Mouse (Mus musculus) hindbrain, embryonic 10.5 days (tissue): Measurements from ENCODE around the gene Fsd2. TPM values are rescaled to one million over a fixed set of nuclear protein-coding genes. Genes with fewer than 3 reads are reported as not detected.
A peak's percentile ranks its signal among the peaks of the same experiment; 100 is the strongest.

Experiments
- DNase-seq: peaks from one replicate; pipeline ENCODE4 v3.0.0-alpha.2; 2017; ENCODE audit warnings: low spot score
- H3K27ac ChIP-seq: fragments of 300-500 bp; sonication (generic); 2 replicates; pipeline ENCODE4 v1.5.1; 2016; ENCODE audit warnings: mild to moderate bottlenecking, moderate library complexity
- H3K27me3 ChIP-seq: fragments of 300-500 bp; sonication (generic); 2 replicates; pipeline ENCODE4 v1.6.1; 2016; ENCODE audit warnings: mild to moderate bottlenecking; ENCODE audit not compliant: poor library complexity, insufficient read depth, severe bottlenecking
- H3K36me3 ChIP-seq: fragments of 300-500 bp; sonication (generic); 2 replicates; pipeline ENCODE4 v1.6.1; 2016; ENCODE audit warnings: mild to moderate bottlenecking, moderate library complexity
- H3K4me1 ChIP-seq: fragments of 300-500 bp; sonication (generic); replicated peaks from 2 replicates; pipeline ENCODE4 v1.6.1; 2016; ENCODE audit warnings: mild to moderate bottlenecking
- H3K4me3 ChIP-seq: fragments of 300-500 bp; sonication (generic); 2 replicates; pipeline ENCODE4 v1.5.1; 2016; ENCODE audit warnings: mild to moderate bottlenecking, moderate library complexity
- H3K9me3 ChIP-seq: fragments of 300-500 bp; sonication (generic); 2 replicates; pipeline ENCODE4 v1.6.1; 2016; ENCODE audit warnings: mild to moderate bottlenecking, moderate library complexity
- WGBS: fragments of 180-500 bp; shearing (Covaris S2); methylation state at CpG from one replicate; pipeline ENCODE4 v1.1.7; 2016; 5-methylcytosine and 5-hydroxymethylcytosine counted together
- polyA plus RNA-seq: library from polyadenylated mRNA; unstranded; fragments of >200 nt; fragmentation: Nextera tagmentation; extraction: Ambion mirVana; gene quantifications from 2 replicates; pipeline ENCODE4 v1.2.1, GENCODE M21; 2016

Fsd2 gene
- polyA plus RNA-seq, 1 experiment from 2014 or later: 0.54 TPM

GRCm38 (mm10) chr7:81592686-81593085, 25.9 kb upstream of the Fsd2 start:
- H3K9me3 ChIP-seq: no peaks in the 10 kb centered on the region
- H3K27ac ChIP-seq: no peak overlapping the region
- 87% methylated on average over 9 of the region's 9 CpGs for WGBS
- no peak for DNase-seq
- no peak overlapping the region for H3K4me3 ChIP-seq
- peaks cover 83% of the 10 kb centered on the region for H3K36me3 ChIP-seq
- no peaks in the 10 kb centered on the region for H3K27me3 ChIP-seq
- no peaks in the 10 kb centered on the region for H3K4me1 ChIP-seq

DNA sequence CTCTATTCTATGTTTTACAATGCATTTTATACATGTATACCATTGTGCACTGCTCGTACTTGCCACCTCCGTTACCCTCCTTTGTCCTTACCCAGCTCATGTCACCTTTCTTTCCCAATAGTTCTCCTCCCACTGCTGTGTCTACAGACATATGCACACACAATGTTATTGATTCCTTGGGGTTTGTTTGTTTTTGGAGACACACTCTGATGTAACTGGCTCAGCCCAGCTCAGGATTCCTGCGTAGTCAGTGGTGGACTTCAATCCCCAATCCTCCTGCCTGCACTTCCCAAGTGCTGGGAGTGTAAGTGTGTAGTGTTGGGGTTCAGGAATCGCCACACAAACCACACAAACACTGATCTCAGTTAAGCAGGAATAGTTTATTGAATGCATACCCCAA, 20.5 kb upstream of the Fsd2 start:
- Histone ChIP-seq H3K36me3 (peaks cover 62% of the 10 kb centered on the region), H3K4me3 (no peak overlapping the region), H3K9me3 (no peaks in the 10 kb centered on the region), H3K4me1 (no peaks in the 10 kb centered on the region), H3K27me3 (no peaks in the 10 kb centered on the region), H3K27ac (no peak overlapping the region)
- 82% methylated on average over 4 of the region's 4 CpGs for WGBS
- DNase-seq: no peak

- H3K4me3 ChIP-seq: no peak overlapping the region
- WGBS: 91% methylated on average over 7 of the region's 7 CpGs
- no peaks in the 10 kb centered on the region for H3K27me3 ChIP-seq
- no peak overlapping the region for H3K27ac ChIP-seq
- DNase-seq: no peak
- H3K4me1 ChIP-seq: no peaks in the 10 kb centered on the region
- H3K9me3 ChIP-seq: no peaks in the 10 kb centered on the region
- peaks cover 43% of the 10 kb centered on the region for H3K36me3 ChIP-seq
These were observed 18.6 kb upstream of the Fsd2 start for GRCm38 (mm10) chr7:81585326-81585725.

DNA sequence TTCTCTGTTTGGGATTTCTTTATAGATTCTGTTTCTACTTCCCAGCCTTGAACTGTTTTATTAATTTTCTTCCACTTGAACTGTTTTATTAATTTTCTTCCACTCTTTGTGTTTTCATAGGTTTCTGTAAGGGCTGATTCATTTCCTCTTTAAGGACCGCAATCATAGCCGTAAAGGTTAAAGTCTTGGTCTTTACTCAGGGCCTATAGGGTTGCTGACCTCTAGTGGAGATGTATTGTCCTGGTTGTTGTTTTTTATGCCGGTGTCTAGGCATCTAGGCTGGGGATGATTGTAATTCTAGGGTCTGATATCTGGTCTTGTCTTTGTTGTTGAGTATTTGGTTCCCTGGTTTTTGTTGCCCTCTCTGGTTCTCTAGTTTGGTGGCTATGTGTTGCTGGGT, 16.8 kb upstream of the Fsd2 start:
- Histone ChIP-seq H3K4me3 (no peak overlapping the region), H3K4me1 (no peaks in the 10 kb centered on the region), H3K9me3 (no peaks in the 10 kb centered on the region), H3K36me3 (peaks cover 45% of the 10 kb centered on the region), H3K27ac (no peak overlapping the region), H3K27me3 (no peaks in the 10 kb centered on the region)
- 71% methylated on average over 3 of the region's 3 CpGs for WGBS
- DNase-seq: no peak

- Histone ChIP-seq H3K9me3 (no peaks in the 10 kb centered on the region), H3K36me3 (peaks cover 43% of the 10 kb centered on the region), H3K4me3 (no peak overlapping the region), H3K27ac (no peak overlapping the region), H3K4me1 (no peaks in the 10 kb centered on the region), H3K27me3 (no peaks in the 10 kb centered on the region)
- WGBS: 95% methylated on average over 5 of the region's 5 CpGs
- no peak for DNase-seq
These were observed 12.6 kb upstream of the Fsd2 start for GRCm38 (mm10) chr7:81579312-81579711.

DNA sequence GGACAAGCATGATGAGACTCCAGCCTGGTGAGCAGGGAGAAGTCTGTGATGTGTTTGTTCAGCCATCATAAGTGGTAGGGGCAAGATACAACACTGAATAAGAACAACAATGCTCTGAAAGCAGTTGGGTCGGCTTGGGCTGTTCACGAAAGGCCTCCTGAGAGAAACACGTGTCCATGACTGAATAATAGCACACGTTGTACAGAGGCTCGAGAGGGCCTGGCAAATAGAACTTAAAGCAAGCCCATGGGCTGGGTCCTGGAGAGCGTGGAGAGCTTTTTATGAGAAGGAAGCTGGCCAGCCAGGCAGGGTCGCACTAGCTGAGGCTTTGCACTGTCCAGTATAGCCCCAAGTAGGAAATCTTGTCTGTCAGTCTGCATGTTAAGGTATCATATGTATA, 11.7 kb upstream of the Fsd2 start:
- 89% methylated on average over 7 of the region's 7 CpGs for WGBS
- Histone ChIP-seq H3K27ac (no peak overlapping the region), H3K27me3 (no peaks in the 10 kb centered on the region), H3K4me1 (no peaks in the 10 kb centered on the region), H3K4me3 (no peak overlapping the region), H3K9me3 (no peaks in the 10 kb centered on the region), H3K36me3 (peaks cover 39% of the 10 kb centered on the region)
- no peak for DNase-seq

DNA sequence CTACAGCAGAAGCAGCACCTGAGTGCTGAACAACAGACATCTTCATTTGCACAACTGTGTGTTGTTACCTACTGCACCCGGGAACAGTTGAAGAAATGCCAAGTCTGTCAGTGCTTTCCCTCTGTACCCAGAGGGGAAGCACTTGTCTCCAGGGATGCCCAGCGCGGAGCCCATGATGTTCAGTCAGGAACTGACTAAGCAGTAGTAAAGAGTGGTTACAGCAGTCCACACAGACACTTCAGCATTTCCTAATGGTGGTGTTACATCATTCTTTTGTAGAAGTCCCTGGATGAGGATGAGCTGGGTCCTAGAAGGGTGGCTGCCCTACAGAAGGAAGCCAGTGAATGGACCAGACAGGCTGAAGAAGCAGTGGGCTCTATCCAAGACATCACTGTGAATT, 11.1 kb upstream of the Fsd2 start:
- no peak for DNase-seq
- Histone ChIP-seq H3K9me3 (no peaks in the 10 kb centered on the region), H3K36me3 (peaks cover 39% of the 10 kb centered on the region), H3K27ac (no peak overlapping the region), H3K4me3 (no peak overlapping the region), H3K4me1 (peaks cover under 1% of the 10 kb centered on the region; the same call in 1 of the 2 replicates), H3K27me3 (no peaks in the 10 kb centered on the region; the same call in 1 of the 2 replicates)
- 92% methylated on average over 3 of the region's 3 CpGs for WGBS

DNA sequence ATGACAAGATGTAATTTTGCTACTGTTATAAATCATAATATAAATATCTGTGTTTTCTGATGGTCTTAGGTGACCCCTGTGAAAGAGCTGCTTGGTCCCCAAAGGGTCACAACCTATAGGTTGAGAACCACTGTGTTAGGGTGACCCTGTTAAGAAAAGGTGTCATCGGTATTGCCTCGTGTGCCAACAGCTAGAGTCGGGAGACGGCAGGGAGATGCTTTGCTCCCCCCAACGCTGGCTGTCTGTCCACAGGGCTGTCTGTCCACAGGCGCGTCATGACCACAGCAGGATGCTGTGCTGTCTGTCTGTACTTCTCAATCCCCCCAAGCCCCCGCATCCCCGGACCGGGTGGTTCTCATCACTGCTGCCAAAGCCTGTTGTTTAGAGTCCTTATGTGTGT, 8.9 kb upstream of the Fsd2 start:
- H3K4me1 ChIP-seq: peaks cover 15% of the 10 kb centered on the region; the same call in 1 of the 2 replicates
- H3K27ac ChIP-seq: no peak overlapping the region
- DNase-seq: no peak
- H3K27me3 ChIP-seq: no peaks in the 10 kb centered on the region; the same call in 1 of the 2 replicates
- no peaks in the 10 kb centered on the region for H3K9me3 ChIP-seq
- WGBS: 90% methylated on average over 10 of the region's 10 CpGs
- H3K36me3 ChIP-seq: peaks cover 39% of the 10 kb centered on the region
- H3K4me3 ChIP-seq: no peak overlapping the region

- H3K27ac ChIP-seq: no peak overlapping the region
- no peak overlapping the region for H3K4me3 ChIP-seq
- WGBS: 94% methylated on average over 9 of the region's 9 CpGs
- H3K36me3 ChIP-seq: peaks cover 29% of the 10 kb centered on the region
- H3K9me3 ChIP-seq: no peaks in the 10 kb centered on the region
- peaks cover 15% of the 10 kb centered on the region; the same call in 1 of the 2 replicates for H3K4me1 ChIP-seq
- DNase-seq: no peak
- no peaks in the 10 kb centered on the region; the same call in 1 of the 2 replicates for H3K27me3 ChIP-seq
These were observed 7.1 kb upstream of the Fsd2 start for GRCm38 (mm10) chr7:81573821-81574220.

GRCm38 (mm10) chr7:81573397-81573796, 6.7 kb upstream of the Fsd2 start:
- DNase-seq: no peak
- 94% methylated on average over 6 of the region's 6 CpGs for WGBS
- Histone ChIP-seq H3K4me1 (peaks cover 15% of the 10 kb centered on the region; the same call in 1 of the 2 replicates), H3K27me3 (no peaks in the 10 kb centered on the region; the same call in 1 of the 2 replicates), H3K27ac (no peak overlapping the region), H3K9me3 (no peaks in the 10 kb centered on the region), H3K36me3 (peaks cover 25% of the 10 kb centered on the region), H3K4me3 (no peak overlapping the region)

DNA sequence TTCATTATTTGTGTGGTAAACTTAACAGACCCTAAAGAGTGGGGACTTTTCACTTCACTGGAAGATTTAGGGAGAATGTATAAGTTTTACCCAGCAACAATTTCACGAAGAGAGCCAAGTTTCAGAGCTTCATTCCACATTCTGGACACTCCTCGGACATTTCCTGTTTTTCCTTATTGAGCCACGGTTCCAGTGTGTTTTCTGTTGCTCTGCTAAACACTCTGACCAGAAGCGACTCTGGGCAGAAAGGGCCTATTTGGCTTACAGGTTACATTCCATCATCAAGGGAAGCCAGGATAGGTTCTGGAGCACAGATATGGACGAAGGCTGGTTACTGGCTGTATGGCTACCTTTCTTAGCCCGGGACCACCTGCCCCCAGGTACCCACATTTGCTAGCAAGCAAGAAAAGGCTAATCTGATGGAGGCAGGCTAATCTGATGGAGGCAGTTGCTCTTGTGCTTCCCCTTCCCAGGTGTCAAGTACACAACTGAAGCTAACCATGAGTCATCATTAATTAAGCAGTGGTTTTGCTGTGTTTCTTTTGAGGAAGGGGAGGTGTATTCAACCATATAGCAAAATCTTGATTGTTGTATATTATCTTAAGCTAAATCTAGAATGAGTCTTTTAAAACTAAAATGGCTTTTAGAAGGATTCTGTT, 6.0 kb upstream of the Fsd2 start:
- H3K27ac ChIP-seq: no peak overlapping the region
- H3K27me3 ChIP-seq: no peaks in the 10 kb centered on the region; the same call in 1 of the 2 replicates
- no peak for DNase-seq
- peaks cover 15% of the 10 kb centered on the region; the same call in 1 of the 2 replicates for H3K4me1 ChIP-seq
- H3K9me3 ChIP-seq: no peaks in the 10 kb centered on the region
- H3K4me3 ChIP-seq: peak overlapping the region; percentile 83
- H3K36me3 ChIP-seq: peaks cover 18% of the 10 kb centered on the region; the same call in 1 of the 2 replicates
- WGBS: 85% methylated on average over 6 of the region's 6 CpGs

DNA sequence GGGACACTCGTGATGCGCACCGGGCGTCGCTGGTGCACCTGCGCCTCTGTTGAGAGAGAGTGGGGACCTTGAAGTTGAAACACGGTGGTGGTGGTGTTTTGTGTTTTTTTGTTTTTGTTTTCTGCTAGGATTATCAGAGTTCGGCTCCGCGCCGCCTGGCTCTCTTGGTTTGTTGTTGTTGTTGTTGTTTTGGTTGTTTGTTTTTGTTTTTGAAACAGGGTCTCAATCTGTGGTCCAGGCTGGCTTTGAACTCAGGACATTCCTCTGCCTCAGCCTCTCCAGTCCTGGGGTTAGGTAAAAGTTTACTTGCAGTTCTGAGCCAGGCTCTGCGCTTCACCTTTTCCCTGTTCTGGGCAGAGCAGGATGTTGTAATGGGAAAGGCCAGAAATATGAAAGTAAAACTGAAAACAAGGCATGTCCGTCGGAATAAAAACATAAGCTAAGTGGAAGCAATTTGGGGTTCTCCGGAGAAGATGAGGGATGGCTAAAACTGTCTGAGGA, 5.2 kb upstream of the Fsd2 start:
- Histone ChIP-seq H3K27ac (peak overlapping the region; percentile 93), H3K4me3 (peak overlapping the region; percentile 83), H3K36me3 (peaks cover 18% of the 10 kb centered on the region; the same call in 1 of the 2 replicates), H3K4me1 (peaks cover 16% of the 10 kb centered on the region; the same call in 1 of the 2 replicates), H3K27me3 (no peaks in the 10 kb centered on the region; the same call in none of the 2 replicates), H3K9me3 (no peaks in the 10 kb centered on the region)
- no peak for DNase-seq
- WGBS: 20% methylated on average over 15 of the region's 15 CpGs

GRCm38 (mm10) chr7:81571108-81571940, 4.6 kb upstream of the Fsd2 start, which contains the start of gene Whamm:
Gene Whamm, plus strand, starts transcription at chr7:81571266.
- peaks cover 14% of the 10 kb centered on the region; the same call in 1 of the 2 replicates for H3K36me3 ChIP-seq
- peak within 1 kb of the TSS; percentile 83 for H3K4me3 ChIP-seq
- DNase-seq: peak; percentile 91
- under 1% methylated on average over 95 of the region's 96 CpGs for WGBS
- H3K27me3 ChIP-seq: no peaks in the 10 kb centered on the region; the same call in none of the 2 replicates
- no peaks in the 10 kb centered on the region for H3K9me3 ChIP-seq
- peaks cover 19% of the 10 kb centered on the region; the same call in 1 of the 2 replicates for H3K4me1 ChIP-seq
- peak within 1 kb of the TSS; percentile 93 for H3K27ac ChIP-seq
